Mouse (Mus musculus): Measurements from ENCODE around the gene Prrt4. TPM values are rescaled to one million over a fixed set of nuclear protein-coding genes. Genes with fewer than 3 reads are reported as not detected.

Gene Prrt4
- polyA plus RNA-seq, 1 experiment from 2014 or later = 3.1 TPM

Small RNAs within 50 kb of the gene (microRNA-seq; reads per million reads assigned to microRNA genes)
- not detected for gene Gm24303

Other genes starting within 250 kb of the Prrt4 start
- gene Lep, start 119.4 kb downstream of the Prrt4 start, polyA plus RNA-seq (2016; fragmentation: Nextera tagmentation; extraction: Ambion mirVana) = not detected in 2 replicates
- 32.4 and 35.6 TPM in 2 replicates for gene Rbm28, start 14.6 kb downstream of the Prrt4 start, polyA plus RNA-seq (2016; fragmentation: Nextera tagmentation; extraction: Ambion mirVana)
- 39.5 and 40.8 TPM in 2 replicates for gene Impdh1, start 36.8 kb upstream of the Prrt4 start, polyA plus RNA-seq (2016; fragmentation: Nextera tagmentation; extraction: Ambion mirVana)
- gene Hilpda, start 92.9 kb upstream of the Prrt4 start, polyA plus RNA-seq (2016; fragmentation: Nextera tagmentation; extraction: Ambion mirVana) = 22.7 TPM in 2 replicates
- gene Fam71f2, start 100.0 kb upstream of the Prrt4 start, polyA plus RNA-seq (2016; fragmentation: Nextera tagmentation; extraction: Ambion mirVana) = 0.26 TPM in 1 of 2 replicates, not detected in the other
- gene Fam71f1, start 139.6 kb upstream of the Prrt4 start, polyA plus RNA-seq (2016; fragmentation: Nextera tagmentation; extraction: Ambion mirVana) = 0.18 TPM in 2 replicates
- gene Calu, start 168.5 kb upstream of the Prrt4 start, polyA plus RNA-seq (2016; fragmentation: Nextera tagmentation; extraction: Ambion mirVana) = 476 and 483 TPM in 2 replicates
- gene Opn1sw, start 208.9 kb upstream of the Prrt4 start, polyA plus RNA-seq (2016; fragmentation: Nextera tagmentation; extraction: Ambion mirVana) = 0.65 and 0.69 TPM in 2 replicates
- 25.1 and 27.0 TPM in 2 replicates for gene Ccdc136, start 216.7 kb upstream of the Prrt4 start, polyA plus RNA-seq (2016; fragmentation: Nextera tagmentation; extraction: Ambion mirVana)

All from heart, embryonic 12.5 days (tissue).